Mouse (Mus musculus) midbrain, embryonic 11.5 days (tissue): ENCODE measurements around the gene Papolg. TPM values are rescaled to one million over a fixed set of nuclear protein-coding genes. Genes with fewer than 3 reads are reported as not detected.

Source experiments
- polyA plus RNA-seq: library from polyadenylated mRNA; unstranded; fragments of >200 nt; fragmentation: Nextera tagmentation; extraction: Ambion mirVana; gene quantifications from 2 replicates; pipeline ENCODE4 v1.2.1, GENCODE M21; 2014

Gene Papolg
- polyA plus RNA-seq, 1 experiment from 2014 or later, result 28.8 TPM

Other genes with a start within 250 kb of the Papolg start
- gene Pus10, start 229.6 kb downstream of the Papolg start, polyA plus RNA-seq, result 19.1 and 20.7 TPM in 2 replicates
- gene Pex13, start 229.3 kb downstream of the Papolg start, polyA plus RNA-seq, result 45.0 and 49.3 TPM in 2 replicates
- gene Rel, start 124.3 kb downstream of the Papolg start, polyA plus RNA-seq, result 0.39 and 0.64 TPM in 2 replicates
- gene A830031A19Rik, start 179.8 kb upstream of the Papolg start, polyA plus RNA-seq, result not detected in 2 replicates
- gene Bcl11a, start 182.8 kb upstream of the Papolg start, polyA plus RNA-seq, result 42.5 and 44.1 TPM in 2 replicates